ENCODE assay signal across 10 mouse cellular contexts in genomic region chr17:35550143-35550494, GRCm38 (mm10). TPM values are rescaled to one million over a fixed set of nuclear protein-coding genes. Genes with fewer than 3 reads are reported as not detected.
DNase-seq lines count a peak whose midpoint lies in the region; ATAC-seq and TF ChIP-seq lines count a peak whose summit lies in the region.
"Had no signal": no experiment of that assay in that cellular context is flagged by ENCODE, and none has a peak within 500 bp of the region (broad histone marks: within the 10 kb centered on the region; RNA-seq: fewer than 3 reads in every experiment).

No protein-coding gene starts in this region.

- no peak for DNase-seq in hindbrain, postnatal 0 days (ENCODE audit: low spot score)
- DNase-seq in spleen, adult 2 months (ENCODE audit: low read depth in 1 of 2, low spot score in 2 of 2), result no peak
- DNase-seq in spleen, postnatal 4 days (ENCODE audit: low spot score in 2 of 2), result no peak
- no peak for DNase-seq in stomach, postnatal 0 days (ENCODE audit: low spot score)

- no peak for TF ChIP-seq POLR2A in spleen, adult 2 months (IDR thresholded peaks at IDR 0.05; ENCODE audit: low read depth, low read length)

- H3K27me3 ChIP-seq in forebrain, embryonic 15.5 days, result no peaks in the 10 kb centered on the region
- no peaks in the 10 kb centered on the region for H3K27me3 ChIP-seq in forebrain, embryonic 12.5 days
- H3K27me3 ChIP-seq in hindbrain, postnatal 0 days (ENCODE audit: insufficient read depth, low read length), result no peaks in the 10 kb centered on the region
- no peaks in the 10 kb centered on the region for H3K27me3 ChIP-seq in hindbrain, embryonic 16.5 days (replicated peaks; ENCODE audit: control insufficient read depth, insufficient read depth, low read length)
- no peaks in the 10 kb centered on the region for H3K27me3 ChIP-seq in spleen, adult 2 months (ENCODE audit: control insufficient read depth, insufficient read depth, low read length)
- H3K27me3 ChIP-seq in stomach, postnatal 0 days (ENCODE audit: control insufficient read depth, insufficient read depth, low read length), result no peaks in the 10 kb centered on the region
- no peaks in the 10 kb centered on the region for H3K27me3 ChIP-seq in midbrain, embryonic 16.5 days (ENCODE audit: control insufficient read depth, insufficient read depth, low read depth, low read length)

- no peak overlapping the region for H3K4me3 ChIP-seq in forebrain, embryonic 15.5 days
- no peak overlapping the region for H3K4me3 ChIP-seq in forebrain, embryonic 12.5 days (replicated peaks)
- no peak overlapping the region for H3K4me3 ChIP-seq in hindbrain, postnatal 0 days (ENCODE audit: low read length)
- H3K4me3 ChIP-seq in hindbrain, embryonic 16.5 days (ENCODE audit: low read length), result no peak overlapping the region
- H3K4me3 ChIP-seq in spleen, adult 2 months (ENCODE audit: extremely low read depth, insufficient read depth, insufficient read length), result no peak overlapping the region
- H3K4me3 ChIP-seq in stomach, postnatal 0 days (ENCODE audit: low read depth, low read length), result no peak overlapping the region
- no peak overlapping the region for H3K4me3 ChIP-seq in midbrain, embryonic 16.5 days (ENCODE audit: low read depth, low read length)

- H3K4me1 ChIP-seq in forebrain, embryonic 15.5 days, result peaks cover 8% of the 10 kb centered on the region; the same call in 1 of the 2 replicates
- H3K4me1 ChIP-seq in forebrain, embryonic 12.5 days, result peaks cover 6% of the 10 kb centered on the region; the same call in 1 of the 2 replicates
- H3K4me1 ChIP-seq in hindbrain, postnatal 0 days (ENCODE audit: insufficient read depth, low read length), result 0 out of 2 replicates have a peak, but pooled peaks cover 7% of the 10 kb centered on the region
- no peaks in the 10 kb centered on the region for H3K4me1 ChIP-seq in hindbrain, embryonic 16.5 days (ENCODE audit: control insufficient read depth, insufficient read depth, low read depth, low read length)
- H3K4me1 ChIP-seq in spleen, adult 2 months (ENCODE audit: control insufficient read depth, insufficient read depth, insufficient read length), result no peaks in the 10 kb centered on the region
- no peaks in the 10 kb centered on the region for H3K4me1 ChIP-seq in stomach, postnatal 0 days (replicated peaks; ENCODE audit: control insufficient read depth, insufficient read depth)
- peaks cover 4% of the 10 kb centered on the region; the same call in 1 of the 2 replicates for H3K4me1 ChIP-seq in midbrain, embryonic 16.5 days (ENCODE audit: control insufficient read depth, insufficient read depth, low read length)

- WGBS in forebrain, embryonic 15.5 days, result 93% methylated on average over 4 of the region's 4 CpGs
- WGBS in forebrain, embryonic 12.5 days, result 96% methylated on average over 4 of the region's 4 CpGs
- 96% methylated on average over 4 of the region's 4 CpGs for WGBS in hindbrain, postnatal 0 days
- WGBS in hindbrain, embryonic 16.5 days, result 96% methylated on average over 4 of the region's 4 CpGs
- 87% methylated on average over 4 of the region's 4 CpGs for WGBS in spleen, adult 2 months
- 92% methylated on average over 4 of the region's 4 CpGs for WGBS in stomach, postnatal 0 days
- 90% methylated on average over 4 of the region's 4 CpGs for WGBS in midbrain, embryonic 16.5 days

- no peak overlapping the region for H3K9ac ChIP-seq in forebrain, embryonic 15.5 days (replicated peaks)
- H3K9ac ChIP-seq in forebrain, embryonic 12.5 days, result no peak overlapping the region
- H3K9ac ChIP-seq in hindbrain, postnatal 0 days (replicated peaks; ENCODE audit: low read length), result no peak overlapping the region
- H3K9ac ChIP-seq in hindbrain, embryonic 16.5 days (ENCODE audit: low read depth, low read length), result no peak overlapping the region
- peak overlapping the region; percentile 31; the same call in 1 of the 2 replicates for H3K9ac ChIP-seq in stomach, postnatal 0 days (ENCODE audit: low read length)
- no peak overlapping the region for H3K9ac ChIP-seq in midbrain, embryonic 16.5 days (ENCODE audit: low read depth, low read length)

- TF ChIP-seq CTCF in hindbrain, postnatal 0 days (IDR thresholded peaks at IDR 0.05; ENCODE audit: low read depth), result no peak
- no peak for TF ChIP-seq CTCF in spleen, adult 2 months (IDR thresholded peaks at IDR 0.05; ENCODE audit: extremely low read depth, insufficient read depth, insufficient read length, insufficient replicate concordance)
- peak; percentile 37 for TF ChIP-seq CTCF in stomach, postnatal 0 days (IDR thresholded peaks at IDR 0.05; ENCODE audit: low read depth)

- TF ChIP-seq EP300 in stomach, postnatal 0 days (optimal IDR thresholded peaks at IDR 0.05), result no peak

- H3K9me3 ChIP-seq in forebrain, embryonic 15.5 days, result no peaks in the 10 kb centered on the region
- H3K9me3 ChIP-seq in forebrain, embryonic 12.5 days, result no peaks in the 10 kb centered on the region
- no peaks in the 10 kb centered on the region for H3K9me3 ChIP-seq in hindbrain, postnatal 0 days (ENCODE audit: low read length)
- H3K9me3 ChIP-seq in hindbrain, embryonic 16.5 days (ENCODE audit: control insufficient read depth, low read length), result no peaks in the 10 kb centered on the region
- H3K9me3 ChIP-seq in stomach, postnatal 0 days (ENCODE audit: control insufficient read depth, low read length), result no peaks in the 10 kb centered on the region
- no peaks in the 10 kb centered on the region for H3K9me3 ChIP-seq in midbrain, embryonic 16.5 days (replicated peaks; ENCODE audit: control insufficient read depth, low read length, poor library complexity, severe bottlenecking)

- no peaks in the 10 kb centered on the region for H3K36me3 ChIP-seq in forebrain, embryonic 15.5 days
- no peaks in the 10 kb centered on the region for H3K36me3 ChIP-seq in forebrain, embryonic 12.5 days (replicated peaks)
- no peaks in the 10 kb centered on the region for H3K36me3 ChIP-seq in hindbrain, postnatal 0 days (ENCODE audit: insufficient read depth, low read length)
- no peaks in the 10 kb centered on the region for H3K36me3 ChIP-seq in hindbrain, embryonic 16.5 days (ENCODE audit: control insufficient read depth, insufficient read depth, low read length)
- no peaks in the 10 kb centered on the region for H3K36me3 ChIP-seq in spleen, adult 2 months (ENCODE audit: control insufficient read depth, insufficient read depth, low read length)
- H3K36me3 ChIP-seq in stomach, postnatal 0 days (ENCODE audit: control insufficient read depth, insufficient read depth, low read length), result no peaks in the 10 kb centered on the region
- no peaks in the 10 kb centered on the region for H3K36me3 ChIP-seq in midbrain, embryonic 16.5 days (ENCODE audit: control insufficient read depth, insufficient read depth, low read length)

- H3K27ac ChIP-seq in forebrain, embryonic 15.5 days (replicated peaks), result peak overlapping the region; percentile 53
- H3K27ac ChIP-seq in forebrain, embryonic 12.5 days, result no peak overlapping the region
- H3K27ac ChIP-seq in hindbrain, postnatal 0 days, result peak overlapping the region; percentile 17; the same call in 1 of the 2 replicates
- no peak overlapping the region for H3K27ac ChIP-seq in hindbrain, embryonic 16.5 days (ENCODE audit: low read depth, low read length)
- H3K27ac ChIP-seq in spleen, adult 2 months (ENCODE audit: insufficient read depth, low read length), result peak overlapping the region; percentile 53; the same call in 1 of the 2 replicates
- peak overlapping the region; percentile 95 for H3K27ac ChIP-seq in stomach, postnatal 0 days (replicated peaks)
- H3K27ac ChIP-seq in midbrain, embryonic 16.5 days (ENCODE audit: low read length), result no peak overlapping the region

- H3K4me2 ChIP-seq in forebrain, embryonic 15.5 days (replicated peaks), result no peak overlapping the region
- H3K4me2 ChIP-seq in forebrain, embryonic 12.5 days, result no peak overlapping the region
- no peak overlapping the region for H3K4me2 ChIP-seq in hindbrain, postnatal 0 days (ENCODE audit: low read depth, low read length)
- H3K4me2 ChIP-seq in hindbrain, embryonic 16.5 days (ENCODE audit: low read length), result no peak overlapping the region; the same call in 1 of the 2 replicates
- no peak overlapping the region; the same call in 1 of the 2 replicates for H3K4me2 ChIP-seq in stomach, postnatal 0 days (replicated peaks; ENCODE audit: low read depth)
- no peak overlapping the region for H3K4me2 ChIP-seq in midbrain, embryonic 16.5 days (ENCODE audit: low read length)

- ATAC-seq in forebrain, embryonic 15.5 days (replicated peaks), result no peak
- no peak for ATAC-seq in forebrain, embryonic 12.5 days (ENCODE audit: low FRiP score)
- ATAC-seq in hindbrain, postnatal 0 days, result no peak
- no peak for ATAC-seq in hindbrain, embryonic 16.5 days
- no peak for ATAC-seq in stomach, postnatal 0 days (ENCODE audit: low FRiP score, low TSS enrichment)
- ATAC-seq in midbrain, embryonic 16.5 days, result no peak

RNA-seq across cellular contexts. Expression of gene Cdsn, which starts 1.8 kb away (rescaled TPM):
- polyA plus RNA-seq in forebrain, embryonic 15.5 days (2015; fragmentation: Nextera tagmentation; extraction: Ambion mirVana), result 0.06 and 0.11 TPM in 2 replicates
- not detected in 2 replicates for polyA plus RNA-seq in forebrain, embryonic 12.5 days (2016; fragmentation: Nextera tagmentation; extraction: Ambion mirVana)
- total RNA-seq in hindbrain, postnatal 0 days (2014; rRNA removed), result 0.36 TPM in 1 of 2 replicates, not detected in the other
- polyA plus RNA-seq in hindbrain, postnatal 0 days (2015; fragmentation: Nextera tagmentation; extraction: Ambion mirVana), result 0.25 and 0.29 TPM in 2 replicates
- 0.19 and 0.28 TPM in 2 replicates for polyA plus RNA-seq in hindbrain, embryonic 16.5 days (2015; fragmentation: Nextera tagmentation; extraction: Ambion mirVana)
- 0.13 and 0.18 TPM in 2 replicates for polyA plus RNA-seq in spleen, adult 2 months (2012; rRNA removed)
- 106 and 139 TPM in 2 replicates for polyA plus RNA-seq in stomach, postnatal 0 days (2015; fragmentation: Nextera tagmentation; extraction: Ambion mirVana)
- 0.07 and 0.09 TPM in 2 replicates for polyA plus RNA-seq in midbrain, embryonic 16.5 days (2015; fragmentation: Nextera tagmentation; extraction: Ambion mirVana)

RNA-seq across cellular contexts. Expression of gene Psors1c2, which starts 17.1 kb away (rescaled TPM):
- polyA plus RNA-seq in forebrain, embryonic 15.5 days (2015; fragmentation: Nextera tagmentation; extraction: Ambion mirVana), result 1.2 and 1.5 TPM in 2 replicates
- 1.1 and 1.5 TPM in 2 replicates for polyA plus RNA-seq in forebrain, embryonic 12.5 days (2016; fragmentation: Nextera tagmentation; extraction: Ambion mirVana)
- 0.58 TPM in 1 of 2 replicates, not detected in the other for total RNA-seq in hindbrain, postnatal 0 days (2014; rRNA removed)
- polyA plus RNA-seq in hindbrain, postnatal 0 days (2015; fragmentation: Nextera tagmentation; extraction: Ambion mirVana), result 0.50 and 0.59 TPM in 2 replicates
- 0.94 and 1.1 TPM in 2 replicates for polyA plus RNA-seq in hindbrain, embryonic 16.5 days (2015; fragmentation: Nextera tagmentation; extraction: Ambion mirVana)
- 0.09 TPM in 1 of 2 replicates, not detected in the other for polyA plus RNA-seq in spleen, adult 2 months (2012; rRNA removed)
- polyA plus RNA-seq in stomach, postnatal 0 days (2015; fragmentation: Nextera tagmentation; extraction: Ambion mirVana), result 66.1 and 66.8 TPM in 2 replicates
- polyA plus RNA-seq in midbrain, embryonic 16.5 days (2015; fragmentation: Nextera tagmentation; extraction: Ambion mirVana), result 0.60 and 0.68 TPM in 2 replicates

RNA-seq across cellular contexts. Expression of gene 2300002M23Rik, which starts 17.1 kb away (rescaled TPM):
- not detected in 2 replicates for polyA plus RNA-seq in forebrain, embryonic 15.5 days (2015; fragmentation: Nextera tagmentation; extraction: Ambion mirVana)
- polyA plus RNA-seq in forebrain, embryonic 12.5 days (2016; fragmentation: Nextera tagmentation; extraction: Ambion mirVana), result not detected in 2 replicates
- not detected in 2 replicates for total RNA-seq in hindbrain, postnatal 0 days (2014; rRNA removed)
- polyA plus RNA-seq in hindbrain, postnatal 0 days (2015; fragmentation: Nextera tagmentation; extraction: Ambion mirVana), result 0.11 and 0.28 TPM in 2 replicates
- polyA plus RNA-seq in hindbrain, embryonic 16.5 days (2015; fragmentation: Nextera tagmentation; extraction: Ambion mirVana), result 0.11 and 0.12 TPM in 2 replicates
- polyA plus RNA-seq in spleen, adult 2 months (2012; rRNA removed), result not detected in 2 replicates
- polyA plus RNA-seq in stomach, postnatal 0 days (2015; fragmentation: Nextera tagmentation; extraction: Ambion mirVana), result 234 and 311 TPM in 2 replicates
- not detected in 2 replicates for polyA plus RNA-seq in midbrain, embryonic 16.5 days (2015; fragmentation: Nextera tagmentation; extraction: Ambion mirVana)
- total RNA-seq: layer of hippocampus, postnatal 25 days had no signal
- polyA plus RNA-seq: liver, embryonic 16.5 days had no signal

RNA-seq across cellular contexts. Expression of gene Cchcr1, which starts 33.2 kb away (rescaled TPM):
- 9.5 and 10.6 TPM in 2 replicates for polyA plus RNA-seq in forebrain, embryonic 15.5 days (2015; fragmentation: Nextera tagmentation; extraction: Ambion mirVana)
- 19.0 and 19.1 TPM in 2 replicates for polyA plus RNA-seq in forebrain, embryonic 12.5 days (2016; fragmentation: Nextera tagmentation; extraction: Ambion mirVana)
- 4.9 and 5.5 TPM in 2 replicates for total RNA-seq in hindbrain, postnatal 0 days (2014; rRNA removed)
- polyA plus RNA-seq in hindbrain, postnatal 0 days (2015; fragmentation: Nextera tagmentation; extraction: Ambion mirVana), result 4.5 and 4.8 TPM in 2 replicates
- polyA plus RNA-seq in hindbrain, embryonic 16.5 days (2015; fragmentation: Nextera tagmentation; extraction: Ambion mirVana), result 5.8 and 6.3 TPM in 2 replicates
- polyA plus RNA-seq in spleen, adult 2 months (2012; rRNA removed), result 4.2 and 4.4 TPM in 2 replicates
- polyA plus RNA-seq in stomach, postnatal 0 days (2015; fragmentation: Nextera tagmentation; extraction: Ambion mirVana), result 7.1 and 7.4 TPM in 2 replicates
- 3.7 and 4.0 TPM in 2 replicates for polyA plus RNA-seq in midbrain, embryonic 16.5 days (2015; fragmentation: Nextera tagmentation; extraction: Ambion mirVana)

RNA-seq across cellular contexts. Expression of gene Tcf19, which starts 33.5 kb away (rescaled TPM):
- polyA plus RNA-seq in forebrain, embryonic 15.5 days (2015; fragmentation: Nextera tagmentation; extraction: Ambion mirVana), result 33.6 and 36.9 TPM in 2 replicates
- polyA plus RNA-seq in forebrain, embryonic 12.5 days (2016; fragmentation: Nextera tagmentation; extraction: Ambion mirVana), result 53.4 and 59.0 TPM in 2 replicates
- total RNA-seq in hindbrain, postnatal 0 days (2014; rRNA removed), result 23.2 and 30.9 TPM in 2 replicates
- polyA plus RNA-seq in hindbrain, postnatal 0 days (2015; fragmentation: Nextera tagmentation; extraction: Ambion mirVana), result 16.6 and 18.2 TPM in 2 replicates
- 16.4 and 21.2 TPM in 2 replicates for polyA plus RNA-seq in hindbrain, embryonic 16.5 days (2015; fragmentation: Nextera tagmentation; extraction: Ambion mirVana)
- polyA plus RNA-seq in spleen, adult 2 months (2012; rRNA removed), result 9.6 and 13.5 TPM in 2 replicates
- 32.7 and 34.5 TPM in 2 replicates for polyA plus RNA-seq in stomach, postnatal 0 days (2015; fragmentation: Nextera tagmentation; extraction: Ambion mirVana)
- polyA plus RNA-seq in midbrain, embryonic 16.5 days (2015; fragmentation: Nextera tagmentation; extraction: Ambion mirVana), result 8.5 and 9.4 TPM in 2 replicates

Comparison
In these comparisons a context has a peak if more than half of its experiments do, and no peak if none do; other contexts are left out.
1. H3K27ac ChIP-seq: peak in forebrain, embryonic 15.5 days (single experiment), hindbrain, postnatal 0 days (single experiment), spleen, adult 2 months (single experiment) and stomach, postnatal 0 days (single experiment); none in forebrain, embryonic 12.5 days (single experiment), hindbrain, embryonic 16.5 days (single experiment) and midbrain, embryonic 16.5 days (single experiment).
2. RNA of gene Cdsn, which starts 1.8 kb away (polyA plus RNA-seq): 106 to 139 TPM in stomach, postnatal 0 days; 0.25 to 0.29 TPM in hindbrain, postnatal 0 days, 0.19 to 0.28 TPM in hindbrain, embryonic 16.5 days, 0.13 to 0.18 TPM in spleen, adult 2 months, 0.06 to 0.11 TPM in forebrain, embryonic 15.5 days, 0.07 to 0.09 TPM in midbrain, embryonic 16.5 days and not detected in forebrain, embryonic 12.5 days; every median in the first group is over 10 times any median in the second.
3. RNA of gene Psors1c2, which starts 17.1 kb away (polyA plus RNA-seq): 66.1 to 66.8 TPM in stomach, postnatal 0 days; 1.2 to 1.5 TPM in forebrain, embryonic 15.5 days, 1.1 to 1.5 TPM in forebrain, embryonic 12.5 days, 0.94 to 1.1 TPM in hindbrain, embryonic 16.5 days, 0.60 to 0.68 TPM in midbrain, embryonic 16.5 days, 0.50 to 0.59 TPM in hindbrain, postnatal 0 days and 0.09 TPM in spleen, adult 2 months; every median in the first group is over 10 times any median in the second.
4. RNA of gene 2300002M23Rik, which starts 17.1 kb away (polyA plus RNA-seq): 234 to 311 TPM in stomach, postnatal 0 days; 0.11 to 0.12 TPM in hindbrain, embryonic 16.5 days, 0.11 to 0.28 TPM in hindbrain, postnatal 0 days, not detected in midbrain, embryonic 16.5 days, not detected in spleen, adult 2 months, not detected in forebrain, embryonic 15.5 days and not detected in forebrain, embryonic 12.5 days; every median in the first group is over 100 times any median in the second.